Mouse (Mus musculus) liver, embryonic 14.5 days (tissue): ENCODE data around the gene Crip1.

Experiments used
- CTCF ChIP-seq: IDR thresholded peaks from 2 replicates; pipeline ENCODE4 v1.5.1; 2016; ENCODE audit warnings: antibody characterized with exemption, low read depth, control low read depth
- EP300 ChIP-seq: IDR thresholded peaks from 2 replicates; pipeline ENCODE4 v1.6.1; 2016; ENCODE audit warnings: antibody characterized with exemption, low read depth

DNA sequence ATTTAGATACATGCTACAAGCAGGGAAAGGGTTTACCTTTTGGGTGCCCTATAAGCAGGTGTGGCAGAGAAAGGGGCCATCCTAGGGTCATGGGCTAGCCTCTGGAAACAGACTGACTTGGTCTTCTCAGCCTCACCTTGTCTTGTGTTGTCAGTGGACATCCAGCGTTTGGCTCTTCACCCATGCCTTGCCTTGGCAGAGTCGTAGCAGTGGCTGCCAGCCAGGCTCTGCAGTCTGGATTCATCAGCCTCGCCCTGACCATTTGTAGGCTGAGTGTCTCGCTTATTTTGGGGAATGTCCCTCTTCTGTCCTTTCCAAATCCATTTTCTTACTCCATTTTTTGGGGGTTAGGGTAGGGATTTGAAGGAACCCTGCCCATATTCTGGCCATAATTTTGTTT lies 55.2 kb downstream of the Crip1 start:
- TF ChIP-seq CTCF, result no peak
- no peak for TF ChIP-seq EP300
